Comparison of ENCODE assay signal across 27 mouse cellular contexts in genomic region chr3:93093581-93093980, GRCm38 (mm10). TPM values are rescaled to one million over a fixed set of nuclear protein-coding genes. Genes with fewer than 3 reads are reported as not detected.
DNase-seq lines count a peak whose midpoint lies in the region; ATAC-seq and TF ChIP-seq lines count a peak whose summit lies in the region.
"Not testable (repeated sequence)": the region's sequence is repeated elsewhere in the genome, so short reads cannot be mapped to it uniquely, and the experiment has no call there.
"Had no signal": no experiment of that assay in that cellular context is flagged by ENCODE, and none has a peak within 500 bp of the region (broad histone marks: within the 10 kb centered on the region; RNA-seq: fewer than 3 reads in every experiment).

No protein-coding gene starts in this region.

- DNase-seq in 3T3-L1 (ENCODE audit: low read depth, low spot score) (peak; percentile 27), R1 (ENCODE audit: low read depth, low spot score) (peak; percentile 18)
- peak; percentile 15 for DNase-seq in embryo, embryonic 10.5 days (ENCODE audit: low spot score)
- DNase-seq in kidney, adult 18-20 months, result peak; percentile 2
- not testable (repeated sequence) for DNase-seq in layer of hippocampus, adult 2 months (ENCODE audit: low spot score in 2 of 2)
- DNase-seq in lung, embryonic 14.5 days, result peak; percentile 3

- not testable (repeated sequence) for H3K4me3 ChIP-seq in layer of hippocampus, adult 2 months; lung, embryonic 14.5 days (ENCODE audit: low read depth, low read length); neural tube, embryonic 14.5 days (ENCODE audit: low read depth, low read length)

- not testable (repeated sequence) for H3K9me3 ChIP-seq in lung, embryonic 14.5 days (ENCODE audit: low read depth, low read length); neural tube, embryonic 14.5 days (ENCODE audit: control insufficient read depth, low read length)

- not testable (repeated sequence) for H3K9ac ChIP-seq in lung, embryonic 14.5 days; neural tube, embryonic 14.5 days (replicated peaks; ENCODE audit: low read depth, low read length)

- not testable (repeated sequence) for H3K4me1 ChIP-seq in lung, embryonic 14.5 days (ENCODE audit: insufficient read depth); neural tube, embryonic 14.5 days (ENCODE audit: control insufficient read depth, insufficient read depth, low read length)

- not testable (repeated sequence) for H3K27ac ChIP-seq in layer of hippocampus, adult 2 months; lung, embryonic 14.5 days (ENCODE audit: low read depth); neural tube, embryonic 14.5 days (ENCODE audit: low read depth, low read length)

- peak; percentile 71 for TF ChIP-seq CTCF in layer of hippocampus, adult 2 months (conservative IDR thresholded peaks at IDR 0.05)
- TF ChIP-seq CTCF in lung, embryonic 14.5 days (IDR thresholded peaks at IDR 0.05; ENCODE audit: low read depth), result peak; percentile 36

- ATAC-seq in frontal cortex, adult (ENCODE audit: low TSS enrichment), result peak; percentile 99
- ATAC-seq in lung, embryonic 14.5 days (ENCODE audit: insufficient read depth), result not testable (repeated sequence)
- ATAC-seq in neural tube, embryonic 14.5 days (ENCODE audit: low read depth), result peak; percentile 66; the same call in 1 of the 2 replicates

- H3K4me2 ChIP-seq in lung, embryonic 14.5 days; neural tube, embryonic 14.5 days (ENCODE audit: low read depth, low read length): not testable (repeated sequence)

- not testable (repeated sequence) for H3K27me3 ChIP-seq in lung, embryonic 14.5 days (ENCODE audit: insufficient read depth, low read length); neural tube, embryonic 14.5 days (ENCODE audit: control insufficient read depth, insufficient read depth, low read length)

- not testable (repeated sequence) for H3K36me3 ChIP-seq in lung, embryonic 14.5 days (ENCODE audit: insufficient read depth); neural tube, embryonic 14.5 days (ENCODE audit: control insufficient read depth, insufficient read depth, low read length)

- 44% methylated on average over 1 of the region's 1 CpGs for WGBS in lung, embryonic 14.5 days
- WGBS in neural tube, embryonic 14.5 days, result 50% methylated on average over 1 of the region's 1 CpGs

RNA-seq across cellular contexts. Expression of gene Gm4858, which starts 25.0 kb away (rescaled TPM):
- not detected for total RNA-seq in layer of hippocampus, adult 2 months (2021)
- not detected in 2 replicates for polyA plus RNA-seq in lung, embryonic 14.5 days (2014; fragmentation: Nextera tagmentation; extraction: Ambion mirVana)
- polyA plus RNA-seq in neural tube, embryonic 14.5 days (2014; fragmentation: Nextera tagmentation; extraction: Ambion mirVana), result not detected in 2 replicates
- total RNA-seq: adrenal gland, postnatal 10 days; gastrocnemius, postnatal 36 days; heart, postnatal 10 days; layer of hippocampus, adult 8-10 months; liver, adult 2 months had no signal
- polyA plus RNA-seq: activated CD4-positive, CD25-positive, alpha-beta regulatory T cell, adult 4 months; embryonic facial prominence, embryonic 10.5 days; erythroblast, embryonic 14.5 days; forebrain, embryonic 15.5 days; heart, embryonic 10.5 days; hindbrain, embryonic 12.5 days; inflammation-experienced regulatory T-cells, adult 6 months; limb, embryonic 10.5 days; liver, adult 2 months; lung, embryonic 15.5 days; macrophage; midbrain, embryonic 13.5 days; myocyte; neural tube, embryonic 15.5 days; stomach, embryonic 15.5 days had no signal

RNA-seq across cellular contexts. Expression of gene Crnn, which starts 51.0 kb away (rescaled TPM):
- total RNA-seq in layer of hippocampus, adult 2 months (2021), result not detected
- not detected in 2 replicates for polyA plus RNA-seq in lung, embryonic 14.5 days (2014; fragmentation: Nextera tagmentation; extraction: Ambion mirVana)
- polyA plus RNA-seq in neural tube, embryonic 14.5 days (2014; fragmentation: Nextera tagmentation; extraction: Ambion mirVana), result not detected in 2 replicates
- total RNA-seq: adrenal gland, postnatal 10 days; gastrocnemius, postnatal 36 days; heart, postnatal 10 days; layer of hippocampus, adult 8-10 months; liver, adult 2 months had no signal
- polyA plus RNA-seq: activated CD4-positive, CD25-positive, alpha-beta regulatory T cell, adult 4 months; embryonic facial prominence, embryonic 10.5 days; erythroblast, embryonic 14.5 days; forebrain, embryonic 15.5 days; heart, embryonic 10.5 days; hindbrain, embryonic 12.5 days; inflammation-experienced regulatory T-cells, adult 6 months; limb, embryonic 10.5 days; liver, adult 2 months; lung, embryonic 15.5 days; macrophage; midbrain, embryonic 13.5 days; myocyte; neural tube, embryonic 15.5 days had no signal
